Mouse (Mus musculus) heart, adult 18-20 months (tissue): ENCODE measurements around the gene 4931409K22Rik. TPM values are rescaled to one million over a fixed set of nuclear protein-coding genes. Genes with fewer than 3 reads are reported as not detected.
A peak's percentile ranks its signal among the peaks of the same experiment; 100 is the strongest.

Source experiments
- DNase-seq, 2 experiments: peaks; one replicate each; pipeline ENCODE4 v3.0.0; 2021 to 2022; ENCODE audit warnings: mixed read lengths in 1 of 2
- long read RNA-seq, 2 experiments: library from polyadenylated mRNA; stranded (forward); transcript quantifications; one replicate each; pipeline ENCODE4 v2.0.0; 2021
- total RNA-seq, 2 experiments: library from RNA; stranded (reverse); gene quantifications; 2 replicates each; pipeline ENCODE4 v1.2.3; 2021

4931409K22Rik gene
- total RNA-seq, result not detected
- long read RNA-seq, experiment 1, result 0 reads
- long read RNA-seq, experiment 2, result 0 reads

GRCm38 (mm10) chr5:24556709-24557108 is at the start of gene 4931409K22Rik:
TSS of gene 4931409K22Rik (minus strand) at chr5:24556809.
- no peak for DNase-seq

- no peak for DNase-seq
These were observed 49.5 kb upstream of the 4931409K22Rik start for GRCm38 (mm10) chr5:24605980-24606665.

GRCm38 (mm10) chr5:24605321-24605979 is 48.8 kb upstream of the 4931409K22Rik start:
- no peak for DNase-seq

GRCm38 (mm10) chr5:24604656-24605100 is 48.1 kb upstream of the 4931409K22Rik start:
- DNase-seq, result peak; percentile 91 to 95

- peak in 1 of 2 experiments; percentile 85 for DNase-seq
These were observed 47.6 kb upstream of the 4931409K22Rik start for GRCm38 (mm10) chr5:24604080-24604655.

- peak in 1 of 2 experiments; percentile 57 for DNase-seq
These were observed 46.9 kb upstream of the 4931409K22Rik start for GRCm38 (mm10) chr5:24603431-24604010.

- peak; percentile 97 to 98 for DNase-seq
These were observed 46.2 kb upstream of the 4931409K22Rik start for GRCm38 (mm10) chr5:24602751-24603343.

- peak; percentile 86 to 88 for DNase-seq
These were observed 45.5 kb upstream of the 4931409K22Rik start for GRCm38 (mm10) chr5:24601911-24602750.

GRCm38 (mm10) chr5:24601071-24601835 is 44.6 kb upstream of the 4931409K22Rik start:
- DNase-seq, result no peak

GRCm38 (mm10) chr5:24600236-24600635 is 43.6 kb upstream of the 4931409K22Rik start:
- no peak for DNase-seq

- no peak for DNase-seq
These were observed 42.5 kb upstream of the 4931409K22Rik start for GRCm38 (mm10) chr5:24599137-24599536.

GRCm38 (mm10) chr5:24598570-24599006 is 42.0 kb upstream of the 4931409K22Rik start:
- peak; percentile 63 to 73 for DNase-seq

- peak in 1 of 2 experiments; percentile 39 for DNase-seq
These were observed 41.4 kb upstream of the 4931409K22Rik start for GRCm38 (mm10) chr5:24597901-24598569.

GRCm38 (mm10) chr5:24597221-24597728 is 40.7 kb upstream of the 4931409K22Rik start:
- DNase-seq, result peak; percentile 85 to 86

GRCm38 (mm10) chr5:24596519-24597171 is 40.0 kb upstream of the 4931409K22Rik start:
- DNase-seq, result peak; percentile 56 to 76

- no peak for DNase-seq
These were observed 39.3 kb upstream of the 4931409K22Rik start for GRCm38 (mm10) chr5:24595786-24596380.

- no peak for DNase-seq
These were observed 38.7 kb upstream of the 4931409K22Rik start for GRCm38 (mm10) chr5:24595261-24595660.

GRCm38 (mm10) chr5:24594346-24594745 is 37.7 kb upstream of the 4931409K22Rik start:
- no peak for DNase-seq

- no peak for DNase-seq
These were observed 37.3 kb upstream of the 4931409K22Rik start for GRCm38 (mm10) chr5:24593928-24594327.
